Mouse (Mus musculus) limb, embryonic 10.5 days (tissue): Measurements from ENCODE around the gene Tmem160. TPM values are rescaled to one million over a fixed set of nuclear protein-coding genes. Genes with fewer than 3 reads are reported as not detected.

Experiments
- polyA plus RNA-seq: library from polyadenylated mRNA; unstranded; fragments of >200 nt; fragmentation: Nextera tagmentation; extraction: Ambion mirVana; gene quantifications from 2 replicates; pipeline ENCODE4 v1.2.1, GENCODE M21; 2016

Tmem160 gene
- polyA plus RNA-seq, 1 experiment from 2014 or later = 74.8 TPM

Other genes with a start within 250 kb of the Tmem160 start
- 19.8 and 20.0 TPM in 2 replicates for gene Dhx34, start 230.7 kb upstream of the Tmem160 start, polyA plus RNA-seq
- gene C5ar2, start 208.6 kb upstream of the Tmem160 start, polyA plus RNA-seq = 0.04 TPM in 1 of 2 replicates, not detected in the other
- gene C5ar1, start 193.2 kb upstream of the Tmem160 start, polyA plus RNA-seq = 0.41 and 0.76 TPM in 2 replicates
- 5.4 and 7.4 TPM in 2 replicates for gene Inafm1, start 179.2 kb upstream of the Tmem160 start, polyA plus RNA-seq
- gene Ccdc9, start 166.0 kb upstream of the Tmem160 start, polyA plus RNA-seq = 36.3 and 36.8 TPM in 2 replicates
- 14.5 and 19.1 TPM in 2 replicates for gene Bbc3, start 144.4 kb upstream of the Tmem160 start, polyA plus RNA-seq
- gene Sae1, start 65.0 kb upstream of the Tmem160 start, polyA plus RNA-seq = 483 and 484 TPM in 2 replicates
- 22.9 and 24.6 TPM in 2 replicates for gene Zc3h4, start 51.9 kb upstream of the Tmem160 start, polyA plus RNA-seq
- gene Npas1, start 24.9 kb downstream of the Tmem160 start, polyA plus RNA-seq = 0.60 and 0.69 TPM in 2 replicates
- gene Arhgap35, start 162.2 kb downstream of the Tmem160 start, polyA plus RNA-seq = 32.4 and 35.1 TPM in 2 replicates
- not detected in 2 replicates for gene Ceacam15, start 222.9 kb downstream of the Tmem160 start, polyA plus RNA-seq